Mouse (Mus musculus) R1 (cell line): ENCODE measurements around the gene Arhgef5.
"Not testable (repeated sequence)": the region's sequence is repeated elsewhere in the genome, so short reads cannot be mapped to it uniquely, and the experiment has no call there.

Experiments
- DNase-seq: peaks from one replicate; pipeline ENCODE4 v3.0.0-alpha.2; 2018; ENCODE audit warnings: low read depth, low spot score

Arhgef5 gene

DNA sequence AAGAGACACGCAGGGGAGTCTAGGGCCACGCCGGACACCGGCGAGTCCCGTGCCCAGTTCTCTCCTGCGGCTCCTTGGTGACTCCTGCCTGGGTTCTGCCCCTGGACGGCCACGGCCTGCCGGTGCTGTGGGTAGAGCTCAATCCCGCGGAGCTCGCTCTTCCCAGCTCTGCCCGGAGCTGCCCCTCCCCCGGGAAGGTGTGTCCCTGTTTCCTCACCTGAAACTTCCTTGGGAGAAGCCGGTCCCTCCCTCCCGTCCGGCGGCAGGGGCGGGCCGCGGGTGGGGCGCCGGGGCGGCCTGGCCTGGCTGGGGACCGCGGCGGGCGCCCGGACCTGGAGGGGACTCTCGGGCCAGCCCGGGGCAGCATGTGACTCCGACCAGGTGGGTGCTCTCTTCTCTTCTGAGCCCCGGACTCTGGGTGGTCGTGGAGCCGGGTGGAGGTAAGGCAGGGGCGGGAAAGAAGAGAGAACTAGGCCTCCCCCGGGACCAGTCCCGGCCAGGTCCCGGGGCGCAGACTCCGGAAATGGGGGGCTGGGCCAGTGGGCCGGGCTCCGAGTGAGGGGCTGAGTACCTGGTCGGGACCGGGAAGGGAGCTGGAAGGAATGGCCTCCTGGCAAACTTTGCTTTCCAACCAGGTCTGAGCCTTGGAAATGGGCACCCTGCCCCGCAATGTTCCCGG, at the start of gene Arhgef5:
Gene Arhgef5 (plus strand): TSS at position 220 of the 679 bp plus-strand sequence.
- peak; percentile 47 for DNase-seq

DNA sequence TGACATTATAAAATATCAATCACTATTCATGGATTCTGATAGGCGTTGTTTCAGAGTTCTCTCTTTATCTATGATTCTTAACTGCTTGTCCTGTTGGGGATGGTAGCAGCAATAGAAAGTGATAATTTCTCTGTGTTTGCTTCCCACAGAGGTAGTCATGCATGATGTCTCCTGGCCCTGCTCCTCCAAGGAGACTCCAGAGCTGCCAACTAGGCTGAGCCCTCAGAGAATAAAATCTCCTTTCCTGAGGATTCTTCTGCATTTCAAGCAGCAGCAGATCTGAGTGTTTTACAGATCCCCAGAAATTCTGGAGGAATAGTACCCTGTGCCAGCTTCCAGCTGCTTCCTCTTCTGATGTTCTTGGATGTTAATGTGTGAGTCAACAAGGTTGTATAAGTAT, 34.1 kb upstream of the Arhgef5 start, which contains the start of gene Olfr47:
Gene Olfr47 (plus strand): TSS at position 275 of the 400 bp plus-strand sequence.
- not testable (repeated sequence) for DNase-seq

DNA sequence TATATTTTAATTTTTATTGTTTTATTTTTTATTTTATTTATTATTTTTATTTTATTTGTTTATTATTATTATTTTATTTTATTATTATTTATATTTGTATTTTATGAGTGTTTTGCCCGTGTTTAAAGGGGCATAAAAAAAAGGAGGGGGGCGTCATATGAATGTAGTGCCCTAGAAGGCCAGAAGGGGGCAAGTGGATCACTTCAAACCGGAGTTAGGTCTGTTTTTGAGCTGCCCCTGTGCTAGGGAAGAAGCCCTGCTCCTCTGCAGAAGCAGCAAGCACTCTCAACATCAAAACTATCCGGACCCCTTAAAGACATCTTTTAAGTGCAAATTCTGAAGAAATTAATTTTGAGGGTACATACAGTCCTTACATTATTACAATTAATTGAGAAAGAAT, 23.3 kb upstream of the Arhgef5 start:
- DNase-seq, result peak; percentile 35

DNA sequence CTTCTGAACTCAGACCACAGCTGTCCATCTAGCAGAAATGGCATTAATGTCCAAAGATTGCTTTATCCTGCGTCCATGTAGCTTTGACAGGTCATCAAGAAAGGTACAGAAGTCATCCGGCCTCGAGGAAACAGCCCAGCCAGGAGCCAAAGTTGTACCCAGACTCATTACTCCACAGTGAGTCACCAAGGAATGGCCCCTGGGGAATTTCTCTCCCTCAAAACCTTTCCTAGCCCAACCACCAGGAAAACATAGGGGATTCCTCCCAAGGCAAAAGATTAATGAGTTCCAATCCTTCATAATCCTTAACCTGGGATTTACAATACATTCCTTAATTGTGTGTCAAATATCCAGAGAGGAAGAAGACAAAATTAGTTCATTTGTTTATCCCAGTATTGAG, 18.0 kb upstream of the Arhgef5 start:
- no peak for DNase-seq

DNA sequence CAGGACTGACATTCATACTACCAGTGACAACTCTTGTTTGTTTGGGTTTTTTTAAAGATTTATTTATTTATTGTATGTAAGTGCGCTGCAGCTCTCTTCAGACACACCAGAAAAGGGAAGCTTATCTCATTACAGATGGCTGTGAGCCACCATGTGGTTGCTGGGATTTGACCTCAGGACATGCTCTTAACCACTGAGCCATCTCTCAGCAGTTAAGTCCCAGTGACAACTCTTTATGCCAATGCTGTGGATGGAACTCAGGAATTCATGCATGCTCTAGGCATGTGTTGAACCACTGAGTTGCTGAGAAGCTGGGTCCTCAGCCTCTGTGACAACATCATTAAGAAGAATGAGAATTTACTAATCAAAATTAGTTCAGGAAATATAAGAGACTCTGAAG, 12.4 kb upstream of the Arhgef5 start:
- DNase-seq, result no peak

DNA sequence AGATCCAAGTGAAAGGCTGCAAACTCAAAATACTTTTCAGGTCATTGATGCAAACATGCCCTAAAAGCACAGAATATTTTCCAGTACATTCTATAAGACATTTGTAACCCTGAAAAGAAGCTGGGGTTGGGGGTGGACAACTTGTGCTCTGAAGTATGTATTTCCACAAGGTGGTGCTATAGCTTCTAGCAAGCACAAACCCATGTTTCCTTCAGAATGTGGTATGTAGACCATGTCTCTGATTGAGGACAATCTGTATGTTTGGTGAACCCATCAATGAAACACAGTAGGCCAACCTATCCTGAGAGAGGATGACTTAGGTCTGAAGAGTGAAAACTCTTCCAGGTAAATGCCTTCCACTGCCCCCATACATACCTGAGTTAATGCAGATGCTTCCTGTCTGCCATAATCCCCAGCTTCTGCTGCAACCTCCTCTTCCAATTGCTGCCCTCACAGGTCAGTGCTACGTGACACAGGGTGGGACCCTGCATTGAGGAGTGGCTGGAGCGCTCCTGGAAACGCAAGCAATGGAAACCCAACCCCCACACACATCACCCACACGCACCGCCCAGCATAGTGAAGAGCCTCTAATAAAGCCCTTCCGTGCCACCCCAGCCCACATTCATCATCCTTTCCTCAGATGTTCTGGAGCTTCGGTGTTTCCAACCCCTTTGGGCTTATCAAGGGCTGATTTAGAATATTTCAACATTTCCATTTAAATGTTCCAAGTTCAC, 11.0 kb upstream of the Arhgef5 start:
- peak; percentile 19 for DNase-seq

DNA sequence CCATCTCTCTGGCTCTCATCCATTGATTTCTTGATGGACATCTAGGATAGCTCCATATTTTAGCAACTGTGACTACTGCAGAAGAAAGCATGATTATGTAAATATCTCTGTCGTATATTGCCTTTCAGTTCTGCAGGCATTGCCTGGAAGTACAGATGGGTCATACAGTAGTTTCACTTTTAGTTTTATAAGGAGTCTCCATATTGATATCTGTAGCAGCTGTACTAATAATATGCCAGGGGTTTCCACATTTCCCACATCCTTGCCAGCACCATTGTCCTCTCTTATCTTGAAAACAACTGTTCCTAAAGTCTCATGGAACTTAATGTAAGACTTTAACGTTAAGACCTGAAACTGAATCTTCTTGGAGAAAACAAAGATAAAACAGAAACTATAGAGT, 4.6 kb upstream of the Arhgef5 start:
- no peak for DNase-seq

DNA sequence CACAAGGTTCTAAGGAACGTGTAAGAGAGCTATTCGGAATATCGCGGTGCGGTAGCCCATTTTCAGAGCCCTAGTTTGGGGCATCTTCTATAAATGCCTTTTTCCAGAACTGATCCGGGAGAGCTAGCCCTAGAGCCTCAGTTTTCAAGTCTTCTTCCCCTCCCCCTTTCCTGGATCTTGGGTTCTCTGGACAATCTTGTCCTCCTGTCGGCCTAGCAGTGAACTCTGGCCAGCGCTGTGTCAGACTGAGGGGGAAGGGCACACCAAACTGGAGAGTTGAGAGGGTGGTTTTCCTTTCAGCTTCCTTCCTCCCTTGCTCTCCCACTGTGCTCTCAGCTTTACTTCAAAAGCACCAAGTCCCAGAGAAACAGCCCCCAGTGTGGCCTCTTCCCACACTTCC, 974 bp downstream of the Arhgef5 start:
- DNase-seq, result peak; percentile 27

DNA sequence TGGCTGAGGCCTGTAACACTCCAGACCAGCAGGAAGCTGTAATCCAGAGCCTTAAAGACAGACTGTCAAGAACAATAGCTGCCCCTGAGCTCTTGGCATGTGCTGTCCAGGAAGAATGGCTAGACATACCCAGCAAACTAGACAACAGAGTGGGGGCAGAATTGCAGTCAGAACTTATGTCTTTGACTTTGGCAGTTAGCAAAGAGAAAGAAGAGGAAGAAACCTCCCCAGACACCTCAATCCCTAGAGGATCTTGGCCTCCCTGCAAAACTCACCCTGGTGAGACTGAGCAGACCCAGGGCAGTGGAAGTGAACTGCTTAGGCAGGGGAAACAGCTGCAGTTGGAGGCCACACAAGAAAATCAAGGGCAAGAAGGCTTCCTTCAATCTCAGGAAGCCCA, 7.2 kb downstream of the Arhgef5 start:
- DNase-seq, result no peak

DNA sequence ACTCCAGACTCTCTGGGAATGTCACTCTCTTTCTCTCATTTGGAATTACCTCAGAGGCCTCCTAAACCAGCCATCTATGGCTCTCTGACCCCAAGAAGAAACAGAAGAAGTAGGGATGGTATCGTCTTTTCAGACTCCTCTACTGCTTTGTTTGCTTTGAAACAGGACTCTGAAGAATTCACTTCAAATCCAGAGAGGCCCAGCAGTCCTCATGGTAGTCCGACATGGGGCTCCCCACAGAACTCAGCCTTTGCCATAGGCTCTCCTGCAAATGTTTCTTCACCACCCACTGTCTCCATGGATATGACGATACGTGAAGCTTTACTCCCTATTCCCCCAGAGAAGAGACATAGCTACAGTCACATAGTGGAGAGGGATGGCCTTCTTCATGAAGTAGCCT, 8.7 kb downstream of the Arhgef5 start:
- no peak for DNase-seq

DNA sequence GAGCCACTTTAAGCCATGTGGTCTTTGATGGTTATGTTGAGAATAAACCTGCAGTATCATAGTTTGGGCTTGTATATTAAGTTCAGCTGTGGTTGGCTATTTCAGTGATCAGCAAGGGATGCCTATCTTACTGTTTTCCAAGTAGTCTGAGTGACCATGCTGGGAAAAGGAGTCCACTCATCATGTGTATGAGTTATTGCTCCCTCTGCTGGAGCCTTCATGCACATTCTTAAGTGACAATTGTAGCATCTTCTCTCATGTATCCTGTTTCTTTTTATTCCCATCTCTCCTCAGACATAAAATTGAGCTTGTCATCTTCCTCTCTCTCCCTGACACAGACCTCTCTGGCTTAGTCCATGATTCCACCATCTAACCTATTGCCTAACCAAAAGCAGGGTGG, 12.9 kb downstream of the Arhgef5 start:
- DNase-seq, result peak; percentile 14

DNA sequence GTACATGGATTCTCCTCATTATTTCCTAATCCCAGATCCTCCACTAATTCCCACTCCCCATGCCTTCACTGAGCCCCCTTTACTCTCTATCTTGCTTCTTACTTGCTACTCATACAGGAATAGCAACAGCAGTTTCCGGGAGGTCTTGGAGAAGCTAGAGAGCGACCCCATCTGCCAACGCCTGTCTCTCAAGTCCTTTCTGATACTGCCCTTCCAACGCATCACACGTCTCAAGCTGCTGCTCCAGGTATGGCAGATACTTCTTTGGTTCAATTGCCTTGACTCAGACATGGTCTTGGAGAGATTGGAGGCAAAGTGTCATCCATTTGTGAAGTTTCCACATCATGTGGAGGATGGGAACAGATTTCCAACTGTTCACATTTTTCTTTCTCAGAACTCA, 15.1 kb downstream of the Arhgef5 start:
- DNase-seq, result no peak

DNA sequence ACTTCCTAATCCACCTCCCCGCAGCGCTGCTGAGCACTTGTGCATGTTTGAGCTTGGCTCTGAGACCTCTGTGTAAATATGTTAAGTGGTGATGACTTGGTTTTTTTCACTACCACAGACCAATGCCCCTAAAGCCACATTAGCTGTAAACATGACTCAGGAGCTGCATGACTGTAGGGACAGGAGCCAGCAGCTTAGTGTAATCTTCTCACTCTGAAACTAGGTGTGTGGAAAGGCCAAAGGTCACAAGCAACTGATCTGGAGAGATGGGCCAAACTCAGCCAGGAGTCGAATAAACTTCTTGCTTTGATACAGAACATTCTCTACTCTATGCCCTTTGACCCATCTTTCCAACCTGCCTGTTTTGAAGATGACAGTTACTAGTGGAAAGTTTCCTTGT, 26.7 kb downstream of the Arhgef5 start:
- no peak for DNase-seq

DNA sequence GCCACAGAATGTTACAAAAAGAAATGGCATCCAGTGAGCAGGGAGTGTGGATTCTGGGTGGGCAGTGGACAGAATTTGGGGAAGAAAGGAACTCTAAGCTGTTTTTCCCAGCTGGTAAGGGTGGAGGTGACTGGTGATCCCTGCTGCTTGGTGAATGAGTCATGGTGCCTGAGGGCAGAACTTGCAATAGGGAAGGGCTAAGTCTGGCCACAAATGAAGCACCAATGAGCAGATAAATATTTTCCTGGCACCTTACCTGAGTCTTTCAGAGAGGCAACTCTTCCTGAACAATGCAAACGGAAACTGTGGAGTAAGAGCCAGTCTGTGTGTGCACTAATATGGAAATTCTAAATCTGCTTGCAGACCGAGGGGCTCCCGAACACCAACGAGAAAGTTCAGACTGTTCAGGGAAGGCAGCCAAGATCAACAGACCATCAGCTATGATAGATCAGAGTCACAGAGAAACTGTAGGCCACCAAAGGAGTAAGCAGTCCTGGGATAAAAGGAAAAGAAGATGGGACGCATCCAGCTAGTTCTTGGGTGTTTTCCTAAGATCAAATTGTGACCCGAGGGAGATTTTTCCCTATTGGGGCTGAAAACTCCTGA, 27.2 kb downstream of the Arhgef5 start:
- no peak for DNase-seq

DNA sequence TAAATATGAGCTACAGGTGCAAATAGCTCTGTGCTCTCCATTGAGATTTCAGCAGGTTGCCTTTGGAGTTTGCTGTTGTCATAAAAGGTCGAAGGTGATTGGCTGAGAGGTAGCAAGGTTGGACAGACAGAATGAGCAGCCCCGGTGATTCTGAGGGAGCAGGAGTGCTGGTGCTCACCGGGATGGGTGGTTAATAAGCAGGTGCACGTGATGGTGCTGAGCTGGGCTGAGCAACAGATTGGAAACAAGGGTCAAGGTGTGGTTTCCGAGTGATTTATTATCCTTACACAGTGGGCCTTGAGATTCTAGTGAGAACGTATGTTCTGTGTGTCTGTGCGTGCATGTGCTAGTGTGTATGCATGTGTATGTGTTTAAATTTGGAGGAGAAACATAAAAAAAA, 27.8 kb downstream of the Arhgef5 start:
- DNase-seq, result no peak

DNA sequence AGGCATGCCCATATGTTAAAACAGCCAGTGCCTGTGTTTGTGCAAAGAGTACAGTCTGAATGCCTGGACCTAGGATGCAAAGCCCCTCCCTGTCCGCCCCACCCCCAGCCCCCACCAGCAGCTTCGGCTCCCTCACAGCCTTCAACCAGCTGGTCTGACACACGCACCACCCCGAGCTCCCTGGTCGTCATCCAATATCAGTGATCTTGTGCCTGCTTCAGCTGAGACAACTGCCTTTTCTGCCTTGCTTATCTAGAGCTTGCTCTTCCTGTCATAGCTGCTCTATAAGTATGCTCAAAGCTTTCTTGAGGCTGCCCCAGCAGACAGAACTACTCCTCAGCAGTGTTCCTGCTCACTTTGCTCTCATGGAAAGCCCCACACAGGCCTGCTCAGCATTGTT, 30.5 kb downstream of the Arhgef5 start:
- no peak for DNase-seq

DNA sequence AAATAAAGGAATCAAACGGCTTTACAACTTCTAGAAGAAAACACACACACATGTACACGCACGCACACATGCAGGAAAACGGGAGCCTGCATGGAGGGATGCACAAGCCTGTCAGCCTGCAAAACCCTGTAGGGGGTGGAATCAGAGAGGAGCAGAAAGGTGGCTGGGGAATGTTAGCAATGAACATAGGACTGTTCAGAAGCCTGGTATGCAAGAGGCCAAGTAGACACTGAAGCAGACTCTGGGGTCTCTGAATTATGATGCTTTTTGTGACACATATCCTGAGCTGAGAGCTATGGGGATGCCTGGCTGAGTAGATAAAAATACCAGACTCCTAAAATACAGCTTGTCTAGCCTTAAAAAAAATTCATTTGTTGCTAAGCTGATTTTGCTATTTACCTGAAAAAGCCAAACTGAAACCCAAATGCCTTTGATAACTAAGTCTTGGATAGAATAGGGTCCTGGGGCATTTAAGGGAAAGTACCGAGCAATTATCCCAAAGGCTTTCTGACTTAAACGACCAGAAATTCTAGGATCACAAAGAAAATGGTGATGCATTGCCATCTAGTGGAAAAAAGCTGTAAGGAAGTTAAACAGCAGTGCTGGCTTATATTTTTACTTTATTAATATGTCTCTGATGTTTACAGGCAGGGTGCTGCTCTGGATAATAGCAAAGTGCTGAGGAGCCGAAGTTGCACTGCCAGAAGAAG, 31.6 kb downstream of the Arhgef5 start:
- DNase-seq, result peak; percentile 34

DNA sequence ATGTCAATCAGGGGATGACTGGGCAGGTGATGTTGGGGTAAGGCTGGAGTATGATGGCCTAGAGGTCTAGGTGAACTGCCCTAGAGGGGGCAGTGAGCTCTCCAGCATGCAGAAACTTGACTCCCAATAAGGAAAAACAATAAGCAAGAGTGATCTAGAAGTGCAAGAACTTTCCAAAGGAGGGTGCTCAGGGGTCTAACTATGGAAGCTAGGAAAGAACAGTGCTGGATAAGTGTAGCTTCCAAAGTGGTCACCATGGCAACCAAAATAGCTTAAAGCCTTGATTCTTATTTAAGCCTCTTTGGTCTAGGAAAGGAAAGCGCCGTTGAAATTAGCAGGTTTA, 32.1 kb downstream of the Arhgef5 start:
- peak; percentile 23 for DNase-seq

DNA sequence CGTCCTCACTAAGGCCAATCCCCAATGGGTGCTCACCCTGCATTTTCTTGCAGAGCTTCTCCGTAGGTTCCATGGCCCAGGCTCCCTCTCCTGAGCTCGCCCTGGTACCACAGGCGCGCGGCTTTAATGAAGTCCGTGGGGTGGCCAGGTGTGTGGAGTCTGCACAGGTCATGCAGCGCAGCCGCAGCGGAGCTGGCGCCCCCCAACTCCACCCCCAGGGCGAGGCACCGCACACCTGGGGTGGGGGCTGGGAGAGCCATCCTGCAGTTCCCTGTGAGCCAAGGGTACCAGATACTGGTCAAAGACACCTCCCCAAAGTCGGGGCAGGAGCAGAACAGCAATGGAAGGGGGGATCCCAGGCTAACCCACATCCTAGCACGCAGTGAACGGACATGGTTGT, 44.1 kb downstream of the Arhgef5 start, which contains the start of gene Nobox:
Gene Nobox (minus strand): TSS at position 101 of the 400 bp plus-strand sequence.
- no peak for DNase-seq

DNA sequence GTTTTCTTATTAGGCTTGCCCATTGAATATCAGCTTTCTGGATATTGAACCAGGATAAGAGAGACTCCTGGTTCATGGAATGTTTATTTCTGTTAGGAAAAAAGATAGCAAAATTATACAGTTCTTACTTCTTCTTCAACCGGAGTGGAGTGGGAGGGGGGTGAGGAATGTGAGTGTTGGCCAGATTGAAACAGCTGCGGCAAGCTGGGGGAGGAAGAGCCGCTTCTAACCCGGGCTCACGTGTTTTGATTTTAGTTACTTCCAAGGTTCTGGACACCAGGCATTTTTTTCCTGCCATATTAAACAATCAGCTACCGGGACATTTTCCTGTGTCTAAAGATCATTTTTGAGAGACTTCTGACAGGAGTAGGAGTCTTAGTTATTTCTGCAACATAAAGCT, 44.7 kb downstream of the Arhgef5 start:
- no peak for DNase-seq

DNA sequence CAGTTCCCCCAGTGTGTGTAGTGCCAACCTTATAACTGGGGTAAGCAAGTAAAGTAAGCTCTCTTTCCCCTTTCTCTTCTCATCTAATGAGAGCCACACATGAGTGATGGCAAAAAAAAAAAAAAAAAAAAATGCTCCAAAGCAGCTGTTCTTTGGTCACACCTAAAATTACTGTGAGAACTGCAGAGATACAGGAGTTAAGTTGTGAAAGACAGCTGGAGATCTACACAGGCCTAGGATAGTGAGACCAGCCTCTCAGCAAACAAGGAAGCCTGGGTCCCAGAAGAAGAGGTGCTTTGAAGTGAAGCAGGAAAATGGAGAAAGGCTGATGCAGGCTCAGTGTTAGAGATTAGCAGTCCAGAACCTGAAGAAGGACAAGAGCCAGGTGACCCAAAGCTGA, 47.2 kb downstream of the Arhgef5 start:
- DNase-seq, result no peak

DNA sequence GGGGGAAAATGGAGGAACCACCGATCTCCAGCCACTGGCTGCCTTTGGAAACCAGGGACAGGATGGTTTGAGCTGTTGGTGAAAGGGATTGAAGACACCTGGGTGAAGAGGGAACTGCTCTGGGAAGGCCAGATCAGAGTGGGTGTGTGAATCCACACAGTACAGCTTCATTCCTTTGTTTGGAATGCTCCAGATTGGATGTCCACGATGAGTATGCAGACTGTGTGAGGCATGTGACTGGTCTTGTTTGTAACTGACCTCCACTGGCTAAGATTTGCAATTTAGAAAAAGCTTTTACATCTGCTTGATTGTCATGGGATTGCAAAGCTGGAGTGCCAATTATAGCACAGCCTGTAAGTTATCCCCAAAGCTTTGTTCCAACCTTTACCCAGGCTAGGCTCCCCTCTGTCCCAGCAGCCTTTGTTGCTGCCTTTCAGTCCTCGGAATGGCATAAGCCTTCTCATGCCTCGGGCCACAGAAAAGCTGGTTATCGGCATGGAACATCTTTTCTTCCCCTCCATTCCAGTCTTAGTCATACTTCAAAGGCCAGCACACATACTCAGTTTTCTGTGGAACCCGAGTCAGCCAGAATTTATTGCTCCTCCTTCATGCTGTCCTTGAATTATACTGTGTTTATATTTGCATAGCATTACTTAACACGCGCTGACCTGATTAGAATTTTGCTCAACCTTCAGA, 47.7 kb downstream of the Arhgef5 start:
- DNase-seq, result no peak
